Mouse (Mus musculus) kidney, adult 2 months (tissue): ENCODE measurements around the gene Dhx37.

ENCODE experiments used
- CTCF ChIP-seq: fragments of 200-500 bp; conservative IDR thresholded peaks from 2 replicates; pipeline ENCODE4 v1.5.1; 2011; ENCODE audit warnings: low read depth, mild to moderate bottlenecking, control low read depth, low read length, moderate library complexity, mixed read lengths; ENCODE audit not compliant: insufficient read depth, insufficient read length
- POLR2A ChIP-seq: fragments of 200-500 bp; IDR thresholded peaks from one replicate; pipeline ENCODE4 v1.6.1; 2011; ENCODE audit warnings: low read depth, low read length, control low read depth

GRCm38 (mm10) chr5:125395008-125395407, 38.9 kb downstream of the Dhx37 start:
- TF ChIP-seq CTCF (no peak), POLR2A (no peak)
